Mouse (Mus musculus) liver, embryonic 12.5 days (tissue): ENCODE measurements around the gene Plcd4. TPM values are rescaled to one million over a fixed set of nuclear protein-coding genes. Genes with fewer than 3 reads are reported as not detected.

Source experiments
- ATAC-seq: fragments of 200-750 bp; cut with Nextera tagmentation; 2 replicates; pipeline ENCODE4 v1.8.0; 2017; ENCODE audit warnings: moderate number of reproducible peaks, mild to moderate bottlenecking, moderate library complexity
- H3K27ac ChIP-seq: fragments of 300-500 bp; sonication (generic); 2 replicates; pipeline ENCODE4 v1.5.1; 2016; ENCODE audit warnings: mild to moderate bottlenecking
- H3K27me3 ChIP-seq: fragments of 300-500 bp; sonication (generic); replicated peaks from 2 replicates; pipeline ENCODE4 v1.6.1; 2016; ENCODE audit warnings: mild to moderate bottlenecking, moderate library complexity
- H3K36me3 ChIP-seq: fragments of 300-500 bp; sonication (generic); 2 replicates; pipeline ENCODE4 v1.6.1; 2016; ENCODE audit warnings: mild to moderate bottlenecking, moderate library complexity
- H3K4me1 ChIP-seq: fragments of 300-500 bp; sonication (generic); 2 replicates; pipeline ENCODE4 v1.6.1; 2016
- H3K4me2 ChIP-seq: fragments of 300-500 bp; sonication (generic); 2 replicates; pipeline ENCODE4 v1.6.1; 2016; ENCODE audit warnings: mild to moderate bottlenecking, moderate library complexity
- H3K4me3 ChIP-seq: fragments of 300-500 bp; sonication (generic); 2 replicates; pipeline ENCODE4 v1.5.1; 2016; ENCODE audit warnings: mild to moderate bottlenecking, moderate library complexity
- H3K9ac ChIP-seq: fragments of 300-500 bp; sonication (generic); 2 replicates; pipeline ENCODE4 v1.6.1; 2016; ENCODE audit warnings: mild to moderate bottlenecking, moderate library complexity
- H3K9me3 ChIP-seq: fragments of 300-500 bp; sonication (generic); replicated peaks from 2 replicates; pipeline ENCODE4 v1.6.1; 2016; ENCODE audit warnings: mild to moderate bottlenecking, moderate library complexity
- WGBS: fragments of 180-500 bp; shearing (Covaris S2); methylation state at CpG from one replicate; pipeline ENCODE4 v1.1.7; 2016; ENCODE audit not compliant: insufficient replicate concordance; 5-methylcytosine and 5-hydroxymethylcytosine counted together
- polyA plus RNA-seq: library from polyadenylated mRNA; unstranded; fragments of >200 nt; fragmentation: Nextera tagmentation; extraction: Ambion mirVana; gene quantifications from 2 replicates; pipeline ENCODE4 v1.2.1, GENCODE M21; 2016

Gene Plcd4
- polyA plus RNA-seq, 1 experiment from 2014 or later = 0.12 TPM

GRCm38 (mm10) chr1:74559061-74559460, 16.4 kb downstream of the Plcd4 start:
- H3K27me3 ChIP-seq = no peaks in the 10 kb centered on the region
- no peak overlapping the region for H3K4me2 ChIP-seq
- H3K36me3 ChIP-seq = peaks cover 3% of the 10 kb centered on the region; the same call in 1 of the 2 replicates
- WGBS = 67% methylated on average over 5 of the region's 5 CpGs
- no peak overlapping the region for H3K4me3 ChIP-seq
- H3K4me1 ChIP-seq = no peaks in the 10 kb centered on the region
- no peak for ATAC-seq
- H3K27ac ChIP-seq = no peak overlapping the region
- no peaks in the 10 kb centered on the region for H3K9me3 ChIP-seq
- no peak overlapping the region for H3K9ac ChIP-seq

- ATAC-seq = no peak
- peaks cover 66% of the 10 kb centered on the region for H3K36me3 ChIP-seq
- WGBS = 76% methylated on average over 6 of the region's 6 CpGs
- H3K27me3 ChIP-seq = no peaks in the 10 kb centered on the region
- H3K9ac ChIP-seq = no peak overlapping the region
- no peaks in the 10 kb centered on the region for H3K4me1 ChIP-seq
- H3K27ac ChIP-seq = no peak overlapping the region
- H3K9me3 ChIP-seq = no peaks in the 10 kb centered on the region
- no peak overlapping the region for H3K4me2 ChIP-seq
- H3K4me3 ChIP-seq = no peak overlapping the region
Observed at GRCm38 (mm10) chr1:74565834-74566233, 23.1 kb downstream of the Plcd4 start.

DNA sequence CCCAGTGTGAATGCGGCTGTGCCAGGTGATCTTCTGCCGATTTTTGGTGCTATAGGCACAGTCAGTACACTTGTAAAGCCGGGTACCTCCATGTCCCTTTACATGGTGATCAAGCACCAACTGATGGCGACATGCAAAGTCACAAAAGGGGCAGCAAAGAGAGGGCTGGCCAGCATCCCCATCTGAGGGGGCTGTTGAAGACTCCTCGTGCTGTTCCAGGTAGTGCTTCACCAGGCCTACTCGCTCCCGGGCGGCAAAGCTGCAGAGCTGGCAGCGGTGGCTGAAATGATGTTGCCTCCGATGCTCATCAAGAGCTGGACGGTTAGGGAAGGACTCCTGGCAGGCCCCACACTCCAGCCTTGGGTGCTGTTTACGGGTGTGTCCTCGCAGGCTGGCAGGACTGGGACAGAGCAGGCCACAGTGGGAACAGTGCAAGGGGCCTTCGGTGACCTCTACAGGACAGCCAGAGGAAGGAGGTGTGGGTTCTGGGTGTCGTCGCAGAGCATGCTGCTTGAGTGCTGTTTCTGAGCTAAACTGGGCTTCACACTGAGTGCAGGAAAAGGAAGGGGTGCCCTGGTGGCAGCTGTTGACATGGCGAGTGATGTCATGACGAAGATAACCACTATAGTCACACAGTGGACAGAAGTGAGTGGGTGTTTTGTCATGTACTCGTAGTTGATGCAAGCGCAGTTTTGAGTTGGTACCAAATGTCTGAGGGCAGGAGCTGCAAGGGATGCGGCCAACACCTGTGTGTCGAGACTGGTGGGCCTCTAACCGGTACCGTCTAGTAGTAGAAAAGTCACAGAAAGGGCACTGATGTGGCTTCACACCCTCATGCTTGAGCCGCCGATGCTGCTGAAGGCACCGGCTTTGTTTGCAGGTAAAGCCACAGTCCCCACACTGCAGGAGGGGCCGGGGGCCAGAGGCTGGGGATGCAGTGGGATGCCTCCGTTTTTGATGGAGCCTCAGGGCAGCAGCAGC, 27.3 kb downstream of the Plcd4 start:
- 88% methylated on average over 29 of the region's 29 CpGs for WGBS
- no peak for ATAC-seq
- H3K4me2 ChIP-seq = no peak overlapping the region
- H3K27me3 ChIP-seq = no peaks in the 10 kb centered on the region
- no peak overlapping the region for H3K27ac ChIP-seq
- no peaks in the 10 kb centered on the region for H3K4me1 ChIP-seq
- no peak overlapping the region for H3K4me3 ChIP-seq
- no peaks in the 10 kb centered on the region for H3K9me3 ChIP-seq
- no peak overlapping the region for H3K9ac ChIP-seq
- H3K36me3 ChIP-seq = peaks cover 96% of the 10 kb centered on the region

GRCm38 (mm10) chr1:74582621-74583020, 39.9 kb downstream of the Plcd4 start:
- WGBS = 79% methylated on average over 3 of the region's 3 CpGs
- H3K9ac ChIP-seq = no peak overlapping the region; the same call in 1 of the 2 replicates
- no peak overlapping the region for H3K27ac ChIP-seq
- H3K27me3 ChIP-seq = no peaks in the 10 kb centered on the region
- no peak for ATAC-seq
- peaks cover 30% of the 10 kb centered on the region for H3K4me1 ChIP-seq
- no peak overlapping the region for H3K4me2 ChIP-seq
- H3K36me3 ChIP-seq = peaks cover 60% of the 10 kb centered on the region
- no peaks in the 10 kb centered on the region for H3K9me3 ChIP-seq
- no peak overlapping the region for H3K4me3 ChIP-seq

DNA sequence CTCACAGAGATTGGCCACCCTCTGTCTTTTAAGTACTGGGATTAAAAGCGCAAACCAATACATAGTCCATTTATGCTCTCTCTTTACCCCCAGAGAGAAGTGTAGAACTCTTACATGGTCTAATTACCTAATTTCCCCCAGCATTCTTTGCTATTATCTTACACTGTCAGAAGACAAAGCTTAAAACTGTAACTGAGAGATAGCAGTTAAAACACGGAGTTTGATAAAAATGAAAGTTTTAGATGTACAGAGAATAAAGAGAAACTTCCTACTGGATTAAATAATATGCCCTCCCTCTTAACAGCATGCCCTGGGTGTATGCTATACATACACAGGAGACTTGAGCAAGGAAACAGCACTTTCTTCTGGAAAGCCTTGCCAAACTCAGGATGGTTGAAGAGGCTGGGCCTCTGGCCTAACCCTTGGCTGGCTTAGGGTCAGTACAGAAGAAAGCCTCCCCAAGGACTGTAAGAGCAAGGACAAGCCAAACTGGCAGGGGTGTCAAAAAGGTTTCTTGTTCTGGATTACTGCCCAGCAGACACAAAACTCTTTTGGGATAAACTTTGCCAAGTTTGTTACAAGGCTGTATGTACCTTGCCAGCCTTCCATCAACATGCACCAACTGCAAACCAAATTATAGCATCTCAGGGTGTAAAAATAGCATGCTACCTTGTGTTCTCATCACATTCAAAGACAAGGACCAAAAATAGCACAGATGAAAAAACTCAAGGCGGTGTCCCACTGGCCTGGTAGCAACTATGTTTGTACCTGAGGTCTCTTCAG, 42.1 kb downstream of the Plcd4 start:
- Histone ChIP-seq H3K27ac (no peak overlapping the region), H3K9ac (no peak overlapping the region), H3K36me3 (peaks cover 42% of the 10 kb centered on the region), H3K4me1 (peaks cover 41% of the 10 kb centered on the region), H3K4me2 (no peak overlapping the region), H3K9me3 (no peaks in the 10 kb centered on the region), H3K4me3 (no peak overlapping the region), H3K27me3 (no peaks in the 10 kb centered on the region)
- 65% methylated on average over 3 of the region's 3 CpGs for WGBS
- ATAC-seq = no peak

GRCm38 (mm10) chr1:74587233-74587772, 44.6 kb downstream of the Plcd4 start:
- H3K4me3 ChIP-seq = peak overlapping the region; percentile 79
- H3K36me3 ChIP-seq = peaks cover 51% of the 10 kb centered on the region
- peaks cover 41% of the 10 kb centered on the region for H3K4me1 ChIP-seq
- H3K4me2 ChIP-seq = peak overlapping the region; percentile 98
- H3K27ac ChIP-seq = peak overlapping the region; percentile 87
- H3K27me3 ChIP-seq = no peaks in the 10 kb centered on the region
- peak overlapping the region; percentile 80 for H3K9ac ChIP-seq
- no peak for ATAC-seq
- 1% methylated on average over 24 of the region's 24 CpGs for WGBS
- no peaks in the 10 kb centered on the region for H3K9me3 ChIP-seq

- WGBS = under 1% methylated on average over 48 of the region's 48 CpGs
- Histone ChIP-seq H3K27me3 (no peaks in the 10 kb centered on the region), H3K9me3 (no peaks in the 10 kb centered on the region), H3K9ac (peak within 1 kb of the TSS; percentile 80), H3K4me2 (peak within 1 kb of the TSS; percentile 98), H3K36me3 (peaks cover 50% of the 10 kb centered on the region), H3K27ac (peak within 1 kb of the TSS; percentile 87), H3K4me1 (peaks cover 41% of the 10 kb centered on the region), H3K4me3 (peak within 1 kb of the TSS; percentile 79)
- peak; percentile 95 for ATAC-seq
Observed at GRCm38 (mm10) chr1:74587773-74588445, 45.2 kb downstream of the Plcd4 start, which contains the start of the genes Zfp142 and Bcs1l. Gene Zfp142, minus strand, starts transcription at chr1:74588246. Gene Bcs1l, plus strand, starts transcription at chr1:74588289.

DNA sequence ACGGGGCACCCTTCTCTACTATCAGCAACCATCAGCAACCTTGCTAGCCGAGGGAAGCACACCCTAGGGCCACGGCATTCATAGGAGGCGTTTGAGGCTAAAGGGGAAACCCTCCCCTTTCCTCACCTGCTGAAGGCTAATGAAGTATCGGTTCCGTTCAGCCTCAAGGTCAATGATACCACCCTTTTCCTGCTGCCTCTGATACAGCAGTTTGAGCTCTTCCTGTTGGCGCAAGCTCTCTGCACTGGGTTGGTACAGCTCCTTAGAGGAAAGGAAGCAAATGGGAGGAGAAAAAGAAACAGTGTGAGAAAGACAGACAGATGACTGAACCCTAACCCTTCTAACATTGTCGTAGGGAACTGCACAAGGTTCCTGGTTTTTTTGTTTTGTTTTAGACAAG, 51.7 kb downstream of the Plcd4 start:
- Histone ChIP-seq H3K4me3 (no peak overlapping the region), H3K27ac (no peak overlapping the region), H3K4me2 (no peak overlapping the region), H3K9me3 (no peaks in the 10 kb centered on the region), H3K36me3 (peaks cover 93% of the 10 kb centered on the region), H3K9ac (no peak overlapping the region), H3K4me1 (peaks cover 2% of the 10 kb centered on the region; the same call in 1 of the 2 replicates), H3K27me3 (no peaks in the 10 kb centered on the region)
- WGBS = 57% methylated on average over 8 of the region's 8 CpGs
- no peak for ATAC-seq

- Histone ChIP-seq H3K36me3 (peaks cover 31% of the 10 kb centered on the region), H3K9ac (peak overlapping the region; percentile 79), H3K4me3 (peak overlapping the region; percentile 87), H3K4me2 (peak overlapping the region; percentile 85), H3K4me1 (peaks cover 19% of the 10 kb centered on the region), H3K27me3 (no peaks in the 10 kb centered on the region), H3K27ac (0 out of 2 replicates have a peak overlapping the region, but pooled peaks have one; percentile 25), H3K9me3 (no peaks in the 10 kb centered on the region)
- 8% methylated on average over 26 of the region's 26 CpGs for WGBS
- ATAC-seq = peak; percentile 64
Observed at GRCm38 (mm10) chr1:74600501-74601266, 58.0 kb downstream of the Plcd4 start.

DNA sequence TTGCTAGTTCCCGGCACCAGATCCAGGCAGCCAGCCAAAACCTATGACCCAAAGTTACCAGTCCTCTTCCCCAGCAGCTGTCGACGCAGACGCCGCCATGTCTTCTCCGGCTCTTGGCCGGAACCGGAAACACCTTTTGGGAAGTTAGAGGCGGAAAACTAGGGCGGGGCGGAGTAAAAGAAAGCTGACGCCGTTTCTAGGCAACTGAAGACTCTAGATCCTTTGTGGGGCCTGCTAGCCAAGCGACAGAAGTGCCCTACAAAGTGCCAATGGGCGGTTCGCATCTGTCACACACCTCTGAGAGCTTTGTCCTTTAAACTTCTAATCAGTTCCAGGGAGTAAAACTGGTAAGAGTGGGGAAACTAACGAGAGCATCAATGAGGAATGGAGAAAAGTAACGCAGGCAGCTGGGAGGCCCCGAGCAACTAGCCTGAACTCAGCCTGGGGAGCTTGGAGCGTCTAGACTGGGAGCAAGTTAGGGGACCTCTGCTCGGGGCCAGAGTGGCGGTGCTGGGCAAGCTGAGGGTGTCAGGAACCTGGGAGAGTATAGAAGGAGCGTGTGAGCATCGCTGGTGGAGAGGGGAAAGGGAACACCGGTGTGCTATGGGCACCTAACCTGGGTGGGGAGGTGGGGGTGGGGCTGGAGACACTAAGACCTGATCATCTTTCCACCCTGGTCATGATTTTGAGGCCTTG, 58.7 kb downstream of the Plcd4 start, which contains the start of the genes Rnf25 and Stk36:
Gene Rnf25, minus strand, starts transcription at position 131 of the 696 bp plus-strand sequence.
Gene Stk36, plus strand, starts transcription at position 179 of the 696 bp plus-strand sequence.
- H3K4me3 ChIP-seq = peak within 1 kb of the TSS; percentile 87
- peak within 1 kb of the TSS; percentile 79 for H3K9ac ChIP-seq
- peak within 1 kb of the TSS; percentile 85 for H3K4me2 ChIP-seq
- peaks cover 25% of the 10 kb centered on the region for H3K36me3 ChIP-seq
- H3K27ac ChIP-seq = 0 out of 2 replicates have a peak within 1 kb of the TSS, but pooled peaks have one; percentile 25
- peak; percentile 80 for ATAC-seq
- WGBS = 17% methylated on average over 25 of the region's 25 CpGs
- no peaks in the 10 kb centered on the region for H3K9me3 ChIP-seq
- H3K4me1 ChIP-seq = peaks cover 19% of the 10 kb centered on the region
- no peaks in the 10 kb centered on the region for H3K27me3 ChIP-seq
